In genomic region chr9:65384276-65384675, GRCm38 (mm10) we compare ENCODE assay signal across 20 mouse cellular contexts. TPM values are rescaled to one million over a fixed set of nuclear protein-coding genes. Genes with fewer than 3 reads are reported as not detected.
DNase-seq lines count a peak whose midpoint lies in the region; ATAC-seq and TF ChIP-seq lines count a peak whose summit lies in the region.
"Had no signal": no experiment of that assay in that cellular context is flagged by ENCODE, and none has a peak within 500 bp of the region (broad histone marks: within the 10 kb centered on the region; RNA-seq: fewer than 3 reads in every experiment).

No protein-coding gene starts in this region.

- peak overlapping the region; percentile 34; the same call in 1 of the 2 replicates for H3K27ac ChIP-seq in lung, embryonic 14.5 days (ENCODE audit: low read depth)
- H3K27ac ChIP-seq: heart, embryonic 15.5 days; hindbrain, embryonic 13.5 days; liver, embryonic 15.5 days had no signal

- peaks cover 45% of the 10 kb centered on the region for H3K4me1 ChIP-seq in lung, embryonic 14.5 days (ENCODE audit: insufficient read depth)
- peaks cover 3% of the 10 kb centered on the region; the same call in 1 of the 2 replicates for H3K4me1 ChIP-seq in lung, adult 2 months (ENCODE audit: control insufficient read depth, insufficient read depth, low read length)
- H3K4me1 ChIP-seq: liver, embryonic 15.5 days had no signal

- TF ChIP-seq POLR2A in lung, adult 2 months (IDR thresholded peaks at IDR 0.05; ENCODE audit: borderline replicate concordance, extremely low read depth, low read depth, low read length): no peak

- H3K9me3 ChIP-seq in lung, embryonic 14.5 days (ENCODE audit: low read depth, low read length): no peaks in the 10 kb centered on the region
- H3K9me3 ChIP-seq: heart, embryonic 15.5 days; hindbrain, embryonic 13.5 days; liver, embryonic 15.5 days had no signal

- no peak for TF ChIP-seq CTCF in lung, embryonic 14.5 days (IDR thresholded peaks at IDR 0.05; ENCODE audit: low read depth)
- TF ChIP-seq CTCF in lung, adult 2 months (IDR thresholded peaks at IDR 0.05; ENCODE audit: insufficient read depth, low read length): no peak

- no peaks in the 10 kb centered on the region for H3K27me3 ChIP-seq in lung, embryonic 14.5 days (ENCODE audit: insufficient read depth, low read length)
- H3K27me3 ChIP-seq: heart, embryonic 15.5 days had no signal

- no peak overlapping the region for H3K4me2 ChIP-seq in lung, embryonic 14.5 days
- H3K4me2 ChIP-seq: heart, embryonic 15.5 days; hindbrain, embryonic 13.5 days; liver, embryonic 15.5 days had no signal

- ATAC-seq in lung, embryonic 14.5 days (ENCODE audit: insufficient read depth): no peak

- no peaks in the 10 kb centered on the region for H3K36me3 ChIP-seq in lung, embryonic 14.5 days (ENCODE audit: insufficient read depth)
- H3K36me3 ChIP-seq: heart, embryonic 15.5 days; liver, embryonic 15.5 days had no signal

- no peak overlapping the region for H3K4me3 ChIP-seq in lung, embryonic 14.5 days (ENCODE audit: low read depth, low read length)
- no peak overlapping the region for H3K4me3 ChIP-seq in lung, adult 2 months (replicated peaks; ENCODE audit: extremely low read depth, low read depth, low read length)
- H3K4me3 ChIP-seq: heart, embryonic 15.5 days; hindbrain, embryonic 13.5 days; liver, embryonic 15.5 days had no signal

- WGBS in lung, embryonic 14.5 days: 22% methylated on average over 3 of the region's 3 CpGs
- 45% methylated on average over 3 of the region's 3 CpGs for WGBS in lung, adult 2 months

- no peak overlapping the region for H3K9ac ChIP-seq in lung, embryonic 14.5 days
- H3K9ac ChIP-seq: heart, embryonic 15.5 days; hindbrain, embryonic 13.5 days; liver, embryonic 15.5 days had no signal

- DNase-seq in gastrocnemius, adult 18-20 months (ENCODE audit: low spot score): peak; percentile 72
- no peak for DNase-seq in gastrocnemius, postnatal 4 days (ENCODE audit: low spot score in 2 of 2)
- peak; percentile 65 for DNase-seq in lung, embryonic 14.5 days
- no peak for DNase-seq in lung, adult 2 months
- peak; percentile 40 to 58 for DNase-seq in kidney, postnatal 25 days
- DNase-seq in skeletal muscle tissue, adult 2 months (ENCODE audit: low read depth, low spot score): peak; percentile 66
- DNase-seq in thymus, postnatal 10 days (ENCODE audit: low spot score in 2 of 2): no peak
- DNase-seq in right cerebral cortex, adult 18-20 months: no peak
- DNase-seq: cerebellum, adult 11-12 months; layer of hippocampus, postnatal 36 days; right cerebral cortex, postnatal 14 days; thymus, adult 18-20 months had no signal

RNA-seq across cellular contexts. Expression of gene Kbtbd13, which starts 7.2 kb away (rescaled TPM):
- total RNA-seq in gastrocnemius, adult 18-20 months (2021): 10 to 100 TPM; 10.7 to 11.6 TPM
- total RNA-seq in gastrocnemius, postnatal 4 days (2021): 10 to 100 TPM; 10.2 to 10.6 TPM
- polyA plus RNA-seq in lung, embryonic 14.5 days (2014; fragmentation: Nextera tagmentation; extraction: Ambion mirVana): 4.2 and 4.5 TPM in 2 replicates
- polyA plus RNA-seq in lung, adult 2 months (2012; rRNA removed): 1.3 and 2.0 TPM in 2 replicates
- total RNA-seq: neutrophil, adult 5-6 weeks had no signal
- polyA plus RNA-seq: C2C12 had no signal

RNA-seq across cellular contexts. Expression of gene Rasl12, which starts 14.0 kb away (rescaled TPM):
- total RNA-seq in gastrocnemius, adult 18-20 months (2021): 1 to 10 TPM; 2.5 to 3.7 TPM
- total RNA-seq in gastrocnemius, postnatal 4 days (2021): 1 to 10 TPM; 8.7 to 9.2 TPM
- polyA plus RNA-seq in lung, embryonic 14.5 days (2014; fragmentation: Nextera tagmentation; extraction: Ambion mirVana): 48.8 TPM in 2 replicates
- polyA plus RNA-seq in lung, adult 2 months (2012; rRNA removed): 74.0 and 81.4 TPM in 2 replicates
- total RNA-seq: neutrophil, adult 5-6 weeks had no signal

RNA-seq across cellular contexts. Expression of gene Ubap1l, which starts 23.4 kb away (rescaled TPM):
- total RNA-seq in gastrocnemius, adult 18-20 months (2021): under 1 TPM; 0.64 to 0.71 TPM
- under 1 TPM; 0.44 to 0.66 TPM for total RNA-seq in gastrocnemius, postnatal 4 days (2021)
- polyA plus RNA-seq in lung, embryonic 14.5 days (2014; fragmentation: Nextera tagmentation; extraction: Ambion mirVana): 0.24 and 0.61 TPM in 2 replicates
- polyA plus RNA-seq in lung, adult 2 months (2012; rRNA removed): 0.37 and 0.58 TPM in 2 replicates

RNA-seq across cellular contexts. Expression of gene Pdcd7, which starts 38.4 kb away (rescaled TPM):
- 10 to 100 TPM; 14.6 to 22.2 TPM for total RNA-seq in gastrocnemius, adult 18-20 months (2021)
- total RNA-seq in gastrocnemius, postnatal 4 days (2021): 10 to 100 TPM; 14.0 to 14.5 TPM
- polyA plus RNA-seq in lung, embryonic 14.5 days (2014; fragmentation: Nextera tagmentation; extraction: Ambion mirVana): 14.5 and 14.8 TPM in 2 replicates
- 10.9 and 12.1 TPM in 2 replicates for polyA plus RNA-seq in lung, adult 2 months (2012; rRNA removed)

RNA-seq across cellular contexts. Expression of gene Slc51b, which starts 38.5 kb away (rescaled TPM):
- total RNA-seq in gastrocnemius, adult 18-20 months (2021): not detected
- not detected for total RNA-seq in gastrocnemius, postnatal 4 days (2021)
- not detected in 2 replicates for polyA plus RNA-seq in lung, embryonic 14.5 days (2014; fragmentation: Nextera tagmentation; extraction: Ambion mirVana)
- not detected in 2 replicates for polyA plus RNA-seq in lung, adult 2 months (2012; rRNA removed)
- total RNA-seq: ES-E14; layer of hippocampus, postnatal 36 days; neutrophil, adult 5-6 weeks had no signal
- polyA plus RNA-seq: C2C12; frontal cortex, adult 2 months; heart, embryonic 15.5 days; hindbrain, embryonic 13.5 days; limb, embryonic 11.5 days; liver, embryonic 15.5 days had no signal

Comparison
In these comparisons a context has a peak if more than half of its experiments do, and no peak if none do; other contexts are left out.
1. DNase-seq: peak in gastrocnemius, adult 18-20 months (single experiment), lung, embryonic 14.5 days (single experiment), kidney, postnatal 25 days (2 of 2) and skeletal muscle tissue, adult 2 months (single experiment); none in gastrocnemius, postnatal 4 days (0 of 2), lung, adult 2 months (single experiment), thymus, postnatal 10 days (0 of 2) and right cerebral cortex, adult 18-20 months (single experiment).